Mouse (Mus musculus) lung, postnatal 25 days (tissue): ENCODE results near the gene Rrp15.
"Not testable (repeated sequence)": the region's sequence is repeated elsewhere in the genome, so short reads cannot be mapped to it uniquely, and the experiment has no call there.

ENCODE experiments used
- DNase-seq: peaks from one replicate; pipeline ENCODE4 v3.0.0; 2022; ENCODE audit warnings: low spot score

The Rrp15 gene

GRCm38 (mm10) chr1:186748724-186749653 is at the start of gene Rrp15:
Gene Rrp15 (minus strand): TSS chr1:186749358.
- peak; percentile 84 for DNase-seq

DNA sequence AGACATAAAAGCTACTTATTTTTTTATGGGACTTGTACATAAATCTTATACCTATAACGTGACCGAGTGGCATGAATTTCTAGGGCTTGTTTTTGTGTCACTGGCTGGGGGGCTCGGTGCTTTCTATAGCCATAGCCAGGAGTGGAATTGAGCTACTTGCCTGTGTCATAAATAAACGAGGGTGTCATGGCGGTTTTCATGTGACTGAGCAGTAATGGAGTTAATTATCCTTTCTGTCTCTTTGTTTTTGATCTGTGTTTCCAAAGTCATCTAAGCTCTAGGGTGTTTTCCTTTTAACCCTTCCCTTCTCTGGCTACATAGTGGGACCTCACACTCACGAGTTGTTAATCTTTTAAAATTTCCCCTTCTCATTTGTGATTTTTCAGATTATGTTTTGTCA is 48.8 kb upstream of the Rrp15 start:
- DNase-seq = no peak

DNA sequence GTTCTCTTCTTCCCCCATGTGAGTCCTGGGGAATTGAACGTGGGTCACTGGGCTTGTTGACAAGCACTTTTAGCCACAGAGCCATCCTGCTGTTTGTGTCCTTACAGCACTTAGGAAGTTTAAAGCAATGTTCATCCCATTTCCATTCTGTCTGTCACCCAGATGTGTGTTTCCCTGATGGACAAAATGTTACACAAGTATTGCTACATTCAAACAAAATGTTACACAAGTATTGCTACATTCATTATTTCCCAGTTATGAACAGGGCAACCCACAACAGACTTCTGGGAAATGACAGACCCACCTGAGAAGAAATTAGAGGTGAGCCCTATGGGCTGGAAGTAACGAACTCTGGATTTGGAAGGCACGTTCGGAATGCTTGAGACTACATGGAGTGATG is 36.2 kb upstream of the Rrp15 start:
- DNase-seq = no peak

- peak; percentile 65 for DNase-seq
Measured at GRCm38 (mm10) chr1:186780826-186781225, 31.7 kb upstream of the Rrp15 start.

- DNase-seq = no peak
Measured at GRCm38 (mm10) chr1:186773124-186773523, 24.0 kb upstream of the Rrp15 start.

- DNase-seq = no peak
Measured at GRCm38 (mm10) chr1:186772547-186773077, 23.5 kb upstream of the Rrp15 start.

DNA sequence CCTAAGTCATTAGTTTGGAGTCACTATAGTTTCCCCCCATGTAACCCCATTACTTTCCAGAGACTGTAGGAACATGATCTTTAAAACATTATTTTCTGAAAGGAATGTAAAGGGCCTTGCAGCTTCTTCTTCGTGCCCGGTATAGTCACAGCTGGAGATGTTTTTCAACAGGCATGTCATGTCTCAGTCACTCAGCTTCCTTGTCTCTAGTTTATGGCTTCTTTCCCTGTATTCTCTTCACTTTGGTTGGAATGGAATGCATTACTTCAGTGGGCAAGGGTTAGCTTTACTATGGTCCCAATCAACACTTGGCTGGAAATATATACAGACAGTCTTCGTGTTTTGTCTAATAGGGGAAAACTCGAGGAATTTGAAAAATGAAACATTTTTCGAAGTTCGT is 22.8 kb upstream of the Rrp15 start:
- no peak for DNase-seq

- DNase-seq = no peak
Measured at GRCm38 (mm10) chr1:186770659-186771058, 21.5 kb upstream of the Rrp15 start.

DNA sequence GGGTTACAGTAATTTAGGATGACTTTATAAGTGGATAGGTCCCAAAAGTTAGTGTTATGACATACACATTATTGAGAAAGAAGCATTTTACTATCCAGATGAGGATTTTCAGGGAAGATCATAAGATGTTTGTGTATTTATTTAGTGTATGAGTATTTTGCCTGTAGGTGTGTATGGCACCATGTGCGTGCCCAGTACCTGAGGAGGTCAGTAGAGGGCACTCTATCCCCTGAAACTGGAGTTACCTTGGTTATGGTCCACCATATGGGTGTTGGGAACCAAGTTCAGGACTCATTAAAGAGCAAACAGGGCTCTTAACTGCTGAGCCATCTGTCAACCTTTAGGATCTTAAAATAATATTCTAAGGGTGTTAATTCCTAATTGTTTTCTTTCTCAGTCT is 19.2 kb upstream of the Rrp15 start:
- DNase-seq = no peak

DNA sequence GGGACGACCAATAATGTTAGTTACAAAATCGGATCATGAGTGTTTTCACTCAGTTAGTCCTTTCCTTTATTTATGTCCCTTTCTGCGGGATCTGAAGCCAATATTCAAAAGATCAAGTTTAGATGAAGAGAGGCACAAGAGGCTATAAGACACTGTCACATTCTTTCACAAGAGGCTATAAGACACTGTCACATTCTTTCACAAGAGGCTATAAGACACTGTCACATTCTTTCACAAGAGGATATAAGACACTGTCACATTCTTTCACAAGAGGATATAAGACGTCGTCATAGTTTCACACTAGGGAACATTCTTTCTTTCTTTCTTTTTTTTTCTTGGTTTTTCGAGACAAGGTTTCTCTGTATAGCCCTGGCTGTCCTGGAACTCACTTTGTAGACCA is 14.3 kb upstream of the Rrp15 start:
- DNase-seq = not testable (repeated sequence)

DNA sequence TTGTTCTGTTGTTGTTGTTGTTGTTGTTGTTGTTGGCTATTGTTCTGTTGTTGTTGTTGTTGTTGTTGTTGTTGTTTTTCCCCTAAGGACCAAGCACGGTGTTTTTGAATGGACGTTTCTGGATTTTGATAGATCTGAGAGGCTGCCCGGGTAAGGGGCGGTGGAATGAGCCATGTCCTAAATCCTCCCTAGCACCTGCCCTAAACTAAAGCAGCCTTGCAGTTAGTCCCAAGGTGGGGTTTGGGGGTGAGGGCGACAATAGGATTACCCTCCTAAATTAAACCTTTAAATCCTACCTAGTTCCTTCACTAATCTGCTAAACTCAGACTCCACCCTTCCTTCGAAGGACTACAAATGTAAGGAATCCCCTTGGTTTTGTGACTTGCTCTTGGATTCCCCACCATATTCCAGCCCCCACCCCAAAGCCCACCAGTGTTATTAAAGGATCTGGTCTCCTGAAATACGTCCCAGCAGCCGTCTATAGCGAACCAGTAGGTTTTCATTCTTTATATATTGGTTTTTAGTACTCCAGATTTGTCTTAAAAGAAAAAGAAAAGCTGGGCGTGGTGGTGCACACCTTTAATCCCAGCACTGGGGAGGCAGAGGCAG is 621 bp upstream of the Rrp15 start:
- no peak for DNase-seq

DNA sequence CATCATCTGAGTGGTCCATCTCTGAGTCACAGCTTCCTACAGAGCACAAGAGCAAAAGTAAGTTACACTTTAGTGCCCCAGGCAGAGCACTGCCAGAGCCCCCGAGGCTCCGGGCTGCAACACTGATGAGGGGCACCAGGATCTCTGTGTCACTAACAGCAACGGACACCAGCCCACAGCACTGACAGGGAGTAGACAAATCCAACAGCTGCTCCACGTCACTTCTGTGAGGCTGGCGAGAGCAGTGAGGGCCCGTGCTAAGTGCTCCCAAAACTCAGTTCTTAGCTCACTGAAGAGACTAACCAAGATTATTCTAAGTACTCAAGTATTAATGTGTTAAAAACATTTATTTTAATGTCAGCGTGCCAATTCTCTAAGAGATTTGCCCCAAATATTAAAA is 9.3 kb downstream of the Rrp15 start:
- no peak for DNase-seq

- no peak for DNase-seq
Measured at GRCm38 (mm10) chr1:186735537-186735936, 13.6 kb downstream of the Rrp15 start.

- DNase-seq = no peak
Measured at GRCm38 (mm10) chr1:186733052-186733451, 16.1 kb downstream of the Rrp15 start.

DNA sequence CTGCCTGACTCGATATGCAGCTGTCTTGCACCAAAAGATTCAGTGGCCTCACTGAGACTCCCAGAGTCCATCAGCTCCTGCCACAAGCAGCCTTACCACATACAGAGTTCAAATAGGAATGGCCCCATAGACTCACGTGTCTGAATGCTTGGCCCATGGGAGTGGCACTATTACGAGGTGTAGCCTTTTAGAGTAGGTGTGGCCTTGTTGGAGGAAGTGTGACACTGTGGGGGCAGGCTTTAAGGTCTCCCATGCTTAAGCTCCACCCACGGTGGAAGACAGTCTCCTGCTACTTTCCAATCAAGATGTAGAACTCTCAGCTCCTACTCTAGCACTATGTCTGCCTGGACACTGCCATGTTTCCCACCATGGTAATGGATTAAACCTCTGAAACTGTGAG is 20.4 kb downstream of the Rrp15 start:
- DNase-seq = no peak

DNA sequence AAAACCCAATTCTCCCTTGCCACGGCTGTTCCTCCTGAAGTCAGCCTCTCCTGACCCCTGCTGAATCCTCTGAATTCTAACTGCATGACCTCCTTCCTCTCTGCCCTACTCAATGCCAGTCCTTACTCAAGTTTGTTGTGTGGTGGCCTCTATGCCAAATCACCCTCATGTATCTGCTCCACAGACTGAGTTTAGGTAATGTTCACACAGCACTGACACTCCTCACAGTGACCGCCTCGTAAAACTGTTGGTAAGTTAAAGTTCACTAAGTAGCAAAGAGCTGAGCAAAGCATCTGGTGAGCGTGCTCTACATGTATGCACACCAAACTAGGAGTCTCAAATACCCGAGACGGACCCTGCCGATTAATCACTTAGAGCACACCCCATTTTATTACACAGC is 23.0 kb downstream of the Rrp15 start:
- DNase-seq = no peak

DNA sequence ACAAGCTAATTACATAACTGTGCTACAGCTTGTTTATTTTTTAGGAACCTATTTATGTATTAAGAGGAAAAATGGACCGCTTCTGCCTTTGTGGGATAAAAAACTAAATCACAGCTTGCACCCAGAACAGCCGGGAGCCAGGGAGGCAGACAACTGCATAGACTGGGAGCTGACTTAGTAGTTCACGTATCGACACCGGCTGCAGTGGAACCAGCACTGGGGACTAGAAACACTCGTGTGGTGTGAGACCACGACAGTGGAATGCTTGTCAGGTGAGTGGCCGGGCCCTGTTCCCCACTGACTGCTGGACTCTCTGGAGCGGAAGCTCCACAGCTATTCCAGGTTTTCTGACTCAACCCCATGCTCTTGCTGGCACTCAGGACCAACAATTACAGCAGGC is 26.9 kb downstream of the Rrp15 start:
- no peak for DNase-seq

DNA sequence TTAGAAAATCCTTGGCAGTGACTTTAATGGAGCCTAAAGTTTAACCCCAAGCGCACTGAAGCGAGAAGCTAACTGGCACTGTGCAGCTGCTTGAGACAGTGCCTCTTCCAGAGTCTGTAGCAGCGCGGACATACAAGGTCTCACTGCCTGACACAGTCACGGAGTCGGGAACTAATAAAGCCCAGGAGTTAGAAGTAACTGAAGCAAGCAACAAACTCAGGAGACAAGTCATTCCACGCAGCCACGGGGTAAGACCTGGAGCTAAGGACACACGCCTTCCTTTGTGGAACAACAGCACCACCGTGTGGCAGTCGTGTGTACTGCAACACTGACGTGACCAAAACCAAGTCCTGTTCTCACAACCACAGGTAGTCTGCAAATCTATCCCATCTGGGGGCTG is 27.3 kb downstream of the Rrp15 start:
- DNase-seq = peak; percentile 80

DNA sequence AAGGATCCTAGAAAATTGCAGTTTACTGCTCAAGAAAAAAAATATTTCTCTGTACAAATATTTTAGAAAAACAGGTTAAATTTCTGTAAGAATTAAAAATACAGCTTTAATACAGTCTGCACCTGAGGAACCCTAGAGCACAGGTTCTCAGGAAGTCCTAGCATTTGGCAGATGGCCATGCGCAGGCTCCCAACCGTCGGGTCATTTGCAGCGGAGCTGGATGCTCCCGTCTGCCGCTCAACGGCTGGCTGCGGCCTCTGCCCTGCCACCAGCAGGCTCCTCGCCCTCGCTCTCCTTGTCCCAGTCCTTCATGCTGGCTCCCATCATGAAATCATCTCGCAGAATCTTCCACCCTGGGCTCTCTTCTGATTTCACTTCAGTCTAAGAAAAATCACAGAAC is 28.0 kb downstream of the Rrp15 start:
- no peak for DNase-seq

GRCm38 (mm10) chr1:186719708-186720107 is 29.4 kb downstream of the Rrp15 start:
- DNase-seq = no peak

DNA sequence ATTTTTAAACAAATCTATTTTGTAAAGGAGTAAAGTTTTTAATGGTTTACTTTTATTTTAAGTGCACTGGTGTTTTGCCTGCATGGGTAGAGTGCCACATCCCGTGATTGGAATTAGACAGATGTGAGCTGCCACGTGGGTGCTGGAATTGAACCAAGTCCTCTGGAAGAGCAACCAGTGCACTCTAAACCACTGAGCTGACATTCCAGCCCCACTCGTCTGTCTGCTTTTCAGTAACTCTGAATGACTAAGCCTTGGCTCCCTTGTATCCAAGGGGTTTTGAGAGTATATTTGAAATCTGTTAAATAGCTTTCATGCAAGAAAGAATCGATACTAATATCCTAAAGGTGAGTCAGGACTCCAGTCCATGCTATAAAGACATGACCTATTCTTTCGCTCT is 30.3 kb downstream of the Rrp15 start:
- DNase-seq = no peak

- DNase-seq = no peak
Measured at GRCm38 (mm10) chr1:186714980-186715896, 33.9 kb downstream of the Rrp15 start.
